16 mouse cellular contexts compared by ENCODE assay signal in the genomic region with DNA sequence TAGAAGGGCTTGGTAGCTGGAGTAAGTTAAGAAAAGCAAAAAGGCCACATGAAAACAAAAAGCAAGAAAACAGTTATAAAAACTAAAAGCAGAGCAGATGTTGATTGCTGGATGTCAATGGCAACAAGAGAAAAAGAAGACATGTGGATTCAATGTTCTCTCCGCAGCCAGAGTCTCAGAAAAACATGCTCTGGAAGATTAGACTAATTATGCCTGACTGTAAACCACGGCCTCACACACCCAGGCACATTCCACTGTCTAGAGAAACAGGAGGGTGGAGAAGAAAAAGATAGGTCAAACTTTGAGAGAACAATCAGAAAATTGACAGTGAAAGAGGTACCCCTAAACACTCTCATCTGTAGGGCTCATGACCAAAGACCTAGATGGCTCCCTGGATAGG. TPM values are rescaled to one million over a fixed set of nuclear protein-coding genes. Genes with fewer than 3 reads are reported as not detected.
"Had no signal": no experiment of that assay in that cellular context is flagged by ENCODE, and none has a peak within 500 bp of the region (broad histone marks: within the 10 kb centered on the region; RNA-seq: fewer than 3 reads in every experiment).

No protein-coding gene starts in this region.

- H3K36me3 ChIP-seq: liver, embryonic 15.5 days; midbrain, embryonic 13.5 days; neural tube, embryonic 15.5 days had no signal

- H3K9me3 ChIP-seq: liver, embryonic 15.5 days; midbrain, embryonic 13.5 days; neural tube, embryonic 15.5 days had no signal

- DNase-seq: kidney, postnatal 14 days; lung, adult 2 months; lung, postnatal 36 days; right cerebral cortex, postnatal 4 days; spleen, adult 18-20 months; thymus, adult 18-20 months; thymus, postnatal 25 days had no signal

- H3K4me3 ChIP-seq: left cerebral cortex, adult 2 months; liver, embryonic 15.5 days; midbrain, embryonic 13.5 days; neural tube, embryonic 15.5 days had no signal

- H3K4me1 ChIP-seq: liver, embryonic 15.5 days; midbrain, embryonic 13.5 days; neural tube, embryonic 15.5 days had no signal

- ATAC-seq: lung, postnatal 0 days; midbrain, embryonic 13.5 days had no signal

- H3K27me3 ChIP-seq: liver, embryonic 15.5 days; midbrain, embryonic 13.5 days; neural tube, embryonic 15.5 days had no signal

- H3K27ac ChIP-seq: left cerebral cortex, adult 2 months; liver, embryonic 15.5 days; midbrain, embryonic 13.5 days; neural tube, embryonic 15.5 days had no signal

- H3K9ac ChIP-seq: liver, embryonic 15.5 days; midbrain, embryonic 13.5 days; neural tube, embryonic 15.5 days had no signal

- H3K4me2 ChIP-seq: liver, embryonic 15.5 days; midbrain, embryonic 13.5 days; neural tube, embryonic 15.5 days had no signal

RNA-seq across cellular contexts. Expression of gene Sucnr1, which starts 54.1 kb away (rescaled TPM):
- polyA plus RNA-seq: limb, embryonic 11.5 days; lung, postnatal 0 days; midbrain, embryonic 13.5 days; midbrain, postnatal 0 days; neural tube, embryonic 11.5 days; neural tube, embryonic 15.5 days; stomach, embryonic 14.5 days had no signal
